Mouse (Mus musculus) forebrain, embryonic 12.5 days (tissue): Measurements from ENCODE around the gene Stard3. TPM values are rescaled to one million over a fixed set of nuclear protein-coding genes. Genes with fewer than 3 reads are reported as not detected.

ENCODE experiments used
- ATAC-seq: fragments of 200-750 bp; cut with Nextera tagmentation; 2 replicates; pipeline ENCODE4 v1.8.0; 2017; ENCODE audit warnings: moderate TSS enrichment; ENCODE audit not compliant: low FRiP score
- H3K27ac ChIP-seq: fragments of 300-500 bp; sonication (generic); 2 replicates; pipeline ENCODE4 v1.5.1; 2016; ENCODE audit warnings: mild to moderate bottlenecking
- H3K27me3 ChIP-seq: fragments of 300-500 bp; sonication (generic); 2 replicates; pipeline ENCODE4 v1.6.1; 2016; ENCODE audit warnings: mild to moderate bottlenecking
- H3K36me3 ChIP-seq: fragments of 300-500 bp; sonication (generic); replicated peaks from 2 replicates; pipeline ENCODE4 v1.6.1; 2016; ENCODE audit warnings: mild to moderate bottlenecking
- H3K4me1 ChIP-seq: fragments of 300-500 bp; sonication (generic); 2 replicates; pipeline ENCODE4 v1.6.1; 2016
- H3K4me2 ChIP-seq: fragments of 300-500 bp; sonication (generic); 2 replicates; pipeline ENCODE4 v1.6.1; 2016; ENCODE audit warnings: mild to moderate bottlenecking, moderate library complexity
- H3K4me3 ChIP-seq: fragments of 300-500 bp; sonication (generic); replicated peaks from 2 replicates; pipeline ENCODE4 v1.5.1; 2016; ENCODE audit warnings: mild to moderate bottlenecking
- H3K9ac ChIP-seq: fragments of 300-500 bp; sonication (generic); 2 replicates; pipeline ENCODE4 v1.6.1; 2016; ENCODE audit warnings: mild to moderate bottlenecking
- H3K9me3 ChIP-seq: fragments of 300-500 bp; sonication (generic); 2 replicates; pipeline ENCODE4 v1.6.1; 2016
- WGBS: fragments of 180-500 bp; shearing (Covaris S2); methylation state at CpG from one replicate; pipeline ENCODE4 v1.1.7; 2016; 5-methylcytosine and 5-hydroxymethylcytosine counted together
- polyA plus RNA-seq: library from polyadenylated mRNA; unstranded; fragments of >200 nt; fragmentation: Nextera tagmentation; extraction: Ambion mirVana; gene quantifications from 2 replicates; pipeline ENCODE4 v1.2.1, GENCODE M21; 2016

The Stard3 gene
- polyA plus RNA-seq, result 42.0 and 42.5 TPM in 2 replicates

- ATAC-seq, result peak; percentile 89
- H3K27ac ChIP-seq, result peak within 1 kb of the TSS; percentile 80
- peak within 1 kb of the TSS; percentile 82 for H3K4me2 ChIP-seq
- no peaks in the 10 kb centered on the region for H3K36me3 ChIP-seq
- peaks cover 31% of the 10 kb centered on the region for H3K27me3 ChIP-seq
- H3K4me1 ChIP-seq, result peaks cover 37% of the 10 kb centered on the region
- no peaks in the 10 kb centered on the region for H3K9me3 ChIP-seq
- under 1% methylated on average over 60 of the region's 60 CpGs for WGBS
- H3K9ac ChIP-seq, result peak within 1 kb of the TSS; percentile 80
- peak within 1 kb of the TSS; percentile 59 for H3K4me3 ChIP-seq
Measured at GRCm38 (mm10) chr11:98358161-98359083, at the start of gene Stard3. Gene Stard3 (plus strand): TSS chr11:98358368.

- no peak for ATAC-seq
- H3K9ac ChIP-seq, result no peak overlapping the region
- H3K36me3 ChIP-seq, result no peaks in the 10 kb centered on the region
- 0 out of 2 replicates have a peak overlapping the region, but pooled peaks have one; percentile 5 for H3K4me3 ChIP-seq
- no peak overlapping the region for H3K27ac ChIP-seq
- no peaks in the 10 kb centered on the region for H3K9me3 ChIP-seq
- peaks cover 8% of the 10 kb centered on the region; the same call in 1 of the 2 replicates for H3K4me1 ChIP-seq
- under 1% methylated on average over 26 of the region's 26 CpGs for WGBS
- H3K27me3 ChIP-seq, result peaks cover 91% of the 10 kb centered on the region
- H3K4me2 ChIP-seq, result no peak overlapping the region
Measured at GRCm38 (mm10) chr11:98313790-98314323, 44.3 kb upstream of the Stard3 start.

- Histone ChIP-seq H3K9me3 (no peaks in the 10 kb centered on the region), H3K4me1 (peaks cover 11% of the 10 kb centered on the region; the same call in 1 of the 2 replicates), H3K4me2 (no peak overlapping the region), H3K27ac (peak overlapping the region; percentile 31; the same call in 1 of the 2 replicates), H3K9ac (no peak overlapping the region), H3K4me3 (no peak overlapping the region), H3K36me3 (no peaks in the 10 kb centered on the region), H3K27me3 (peaks cover 98% of the 10 kb centered on the region)
- ATAC-seq, result no peak
- WGBS, result 4% methylated on average over 7 of the region's 7 CpGs
Measured at GRCm38 (mm10) chr11:98317479-98317878, 40.7 kb upstream of the Stard3 start.

GRCm38 (mm10) chr11:98318421-98319116 is 39.6 kb upstream of the Stard3 start:
- Histone ChIP-seq H3K27me3 (peaks cover 100% of the 10 kb centered on the region), H3K27ac (peak overlapping the region; percentile 8; the same call in 1 of the 2 replicates), H3K4me3 (no peak overlapping the region), H3K36me3 (no peaks in the 10 kb centered on the region), H3K4me1 (peaks cover 11% of the 10 kb centered on the region; the same call in 1 of the 2 replicates), H3K9ac (no peak overlapping the region), H3K9me3 (no peaks in the 10 kb centered on the region), H3K4me2 (no peak overlapping the region)
- WGBS, result 1% methylated on average over 14 of the region's 14 CpGs
- ATAC-seq, result no peak

- no peak for ATAC-seq
- 2% methylated on average over 15 of the region's 15 CpGs for WGBS
- no peak overlapping the region for H3K4me2 ChIP-seq
Measured at GRCm38 (mm10) chr11:98319120-98319519, 39.0 kb upstream of the Stard3 start.

GRCm38 (mm10) chr11:98319544-98319943 is 38.6 kb upstream of the Stard3 start:
- ATAC-seq, result no peak
- peaks cover 100% of the 10 kb centered on the region for H3K27me3 ChIP-seq
- H3K36me3 ChIP-seq, result no peaks in the 10 kb centered on the region
- no peak overlapping the region for H3K27ac ChIP-seq
- no peak overlapping the region for H3K4me2 ChIP-seq
- WGBS, result 12% methylated on average over 4 of the region's 4 CpGs
- peaks cover 7% of the 10 kb centered on the region; the same call in 1 of the 2 replicates for H3K4me1 ChIP-seq
- H3K9me3 ChIP-seq, result no peaks in the 10 kb centered on the region
- H3K9ac ChIP-seq, result no peak overlapping the region
- H3K4me3 ChIP-seq, result no peak overlapping the region

More at GRCm38 (mm10) chr11:98319120-98319519, 39.0 kb upstream of the Stard3 start:
- Histone ChIP-seq H3K4me3 (no peak overlapping the region), H3K9me3 (no peaks in the 10 kb centered on the region), H3K9ac (no peak overlapping the region), H3K27me3 (peaks cover 100% of the 10 kb centered on the region), H3K27ac (no peak overlapping the region), H3K4me1 (peaks cover 7% of the 10 kb centered on the region; the same call in 1 of the 2 replicates), H3K36me3 (no peaks in the 10 kb centered on the region)

- peaks cover 100% of the 10 kb centered on the region for H3K27me3 ChIP-seq
- peaks cover 7% of the 10 kb centered on the region; the same call in 1 of the 2 replicates for H3K4me1 ChIP-seq
- H3K4me3 ChIP-seq, result no peak overlapping the region
- WGBS, result 6% methylated on average over 2 of the region's 2 CpGs
- H3K4me2 ChIP-seq, result no peak overlapping the region
- peak overlapping the region; percentile 21; the same call in 1 of the 2 replicates for H3K27ac ChIP-seq
- H3K36me3 ChIP-seq, result no peaks in the 10 kb centered on the region
- H3K9ac ChIP-seq, result no peak overlapping the region
- ATAC-seq, result no peak
- H3K9me3 ChIP-seq, result no peaks in the 10 kb centered on the region
Measured at GRCm38 (mm10) chr11:98319944-98320343, 38.2 kb upstream of the Stard3 start.

- H3K4me1 ChIP-seq, result peaks cover 7% of the 10 kb centered on the region; the same call in 1 of the 2 replicates
- H3K9ac ChIP-seq, result no peak overlapping the region
- peak overlapping the region; percentile 29; the same call in 1 of the 2 replicates for H3K4me2 ChIP-seq
- no peak overlapping the region for H3K4me3 ChIP-seq
- no peaks in the 10 kb centered on the region for H3K9me3 ChIP-seq
- ATAC-seq, result no peak
- no peaks in the 10 kb centered on the region for H3K36me3 ChIP-seq
- no peak overlapping the region for H3K27ac ChIP-seq
- H3K27me3 ChIP-seq, result peaks cover 100% of the 10 kb centered on the region
- 4% methylated on average over 12 of the region's 12 CpGs for WGBS
Measured at GRCm38 (mm10) chr11:98320381-98320780, 37.8 kb upstream of the Stard3 start.

GRCm38 (mm10) chr11:98320806-98321676 is 37.1 kb upstream of the Stard3 start:
- WGBS, result 1% methylated on average over 30 of the region's 30 CpGs
- H3K4me2 ChIP-seq, result peak overlapping the region; percentile 29; the same call in 1 of the 2 replicates
- H3K4me1 ChIP-seq, result peaks cover 7% of the 10 kb centered on the region; the same call in 1 of the 2 replicates
- H3K9ac ChIP-seq, result no peak overlapping the region
- no peaks in the 10 kb centered on the region for H3K9me3 ChIP-seq
- H3K27me3 ChIP-seq, result peaks cover 100% of the 10 kb centered on the region
- H3K27ac ChIP-seq, result peak overlapping the region; percentile 68
- no peaks in the 10 kb centered on the region for H3K36me3 ChIP-seq
- ATAC-seq, result no peak
- peak overlapping the region; percentile 13; the same call in 1 of the 2 replicates for H3K4me3 ChIP-seq

- no peak for ATAC-seq
- no peak overlapping the region for H3K4me3 ChIP-seq
- no peak overlapping the region for H3K9ac ChIP-seq
- H3K27me3 ChIP-seq, result peaks cover 98% of the 10 kb centered on the region
- H3K36me3 ChIP-seq, result no peaks in the 10 kb centered on the region
- H3K27ac ChIP-seq, result 0 out of 2 replicates have a peak overlapping the region, but pooled peaks have one; percentile 68
- WGBS, result 1% methylated on average over 5 of the region's 5 CpGs
- H3K4me1 ChIP-seq, result peaks cover 7% of the 10 kb centered on the region; the same call in 1 of the 2 replicates
- no peak overlapping the region for H3K4me2 ChIP-seq
- H3K9me3 ChIP-seq, result no peaks in the 10 kb centered on the region
Measured at GRCm38 (mm10) chr11:98321677-98322003, 36.5 kb upstream of the Stard3 start.

GRCm38 (mm10) chr11:98322159-98322558 is 36.0 kb upstream of the Stard3 start:
- WGBS, result 0% methylated on average over 1 of the region's 1 CpGs
- Histone ChIP-seq H3K36me3 (no peaks in the 10 kb centered on the region), H3K4me1 (peaks cover 12% of the 10 kb centered on the region), H3K4me2 (no peak overlapping the region), H3K9me3 (no peaks in the 10 kb centered on the region), H3K27me3 (peaks cover 98% of the 10 kb centered on the region), H3K27ac (no peak overlapping the region), H3K9ac (no peak overlapping the region), H3K4me3 (no peak overlapping the region)
- ATAC-seq, result no peak
